Mouse (Mus musculus): Measurements from ENCODE around the gene Aipl1. TPM values are rescaled to one million over a fixed set of nuclear protein-coding genes. Genes with fewer than 3 reads are reported as not detected.
A peak's percentile ranks its signal among the peaks of the same experiment; 100 is the strongest.

The Aipl1 gene
- not detected in 2 replicates for polyA plus RNA-seq (2012; rRNA removed)

DNA sequence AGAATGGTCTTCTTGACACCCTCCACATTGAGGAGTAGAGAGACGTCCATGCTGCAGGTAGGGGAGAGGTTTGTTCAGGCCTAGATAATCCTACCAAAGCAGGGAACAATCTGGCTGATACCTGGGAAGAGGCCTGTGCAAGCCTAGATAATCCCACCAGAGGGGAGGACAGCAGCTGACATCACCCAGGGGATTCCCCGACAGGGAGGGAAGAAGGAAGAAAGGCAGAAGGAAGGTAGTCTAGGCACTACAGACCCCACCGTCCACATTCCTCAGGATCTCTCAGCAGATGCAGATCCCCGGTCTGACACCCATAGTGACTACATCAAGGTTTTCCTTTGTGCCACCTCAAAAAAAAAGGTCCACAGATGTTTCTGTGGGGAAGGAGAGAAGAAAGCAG, at the start of gene Aipl1:
TSS of gene Aipl1 (minus strand) at position 101 of the 400 bp plus-strand sequence.
- no peaks in the 10 kb centered on the region for H3K4me1 ChIP-seq (ENCODE audit: control insufficient read depth, insufficient read depth, low read length)
- TF ChIP-seq POLR2A (IDR thresholded peaks at IDR 0.05; ENCODE audit: low read depth, low read length), result no peak
- TF ChIP-seq CTCF (conservative IDR thresholded peaks at IDR 0.05; ENCODE audit: insufficient read depth, insufficient read length, low read depth, low read length), result no peak
- H3K4me3 ChIP-seq (ENCODE audit: insufficient read depth, low read depth, low read length), result no peak within 1 kb of the TSS
- no peaks in the 10 kb centered on the region for H3K36me3 ChIP-seq (ENCODE audit: control insufficient read depth, insufficient read depth, low read length)
- no peaks in the 10 kb centered on the region for H3K27me3 ChIP-seq (replicated peaks; ENCODE audit: control insufficient read depth, insufficient read depth, low read length)
- no peak for DNase-seq
- no peak within 1 kb of the TSS for H3K27ac ChIP-seq (ENCODE audit: insufficient read depth, low read depth, low read length)
- WGBS, result 74% methylated on average over 4 of the region's 4 CpGs

DNA sequence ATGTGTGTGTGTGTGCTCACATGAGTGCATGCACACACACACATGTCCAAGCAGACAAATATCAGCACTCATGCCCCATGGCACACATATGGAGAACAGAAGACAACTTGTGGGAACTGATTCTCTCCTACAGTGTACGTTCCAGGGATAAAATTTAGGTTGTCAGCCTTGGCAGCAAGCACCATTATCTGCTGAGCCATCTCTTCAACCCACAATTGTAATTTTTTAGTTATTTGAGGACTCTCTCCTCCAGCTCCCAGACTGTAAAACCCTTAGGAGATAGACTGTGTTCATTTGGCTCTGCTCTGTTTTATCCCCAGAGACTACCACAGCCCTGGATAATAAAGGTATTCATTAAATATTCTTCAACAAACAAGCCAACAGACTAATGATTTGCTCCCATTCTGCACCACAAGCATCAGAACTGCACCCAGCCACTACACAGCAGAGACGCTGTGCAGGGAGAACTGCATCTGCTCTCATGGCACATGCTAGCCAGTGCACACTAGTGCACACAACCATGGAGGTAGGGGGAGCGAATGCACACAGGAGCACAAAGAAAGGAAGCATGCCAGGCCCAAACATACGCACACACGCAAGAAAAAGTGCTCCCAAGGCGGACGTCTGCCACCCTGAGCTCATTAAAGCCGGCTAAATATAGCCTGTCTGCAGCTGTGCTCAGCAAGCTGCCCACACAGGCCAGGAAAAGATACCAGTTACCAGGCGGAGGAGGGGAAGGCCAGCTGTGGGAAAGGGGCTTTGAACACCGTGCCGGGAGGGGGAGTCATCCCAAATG, 49.1 kb upstream of the Aipl1 start:
- Histone ChIP-seq H3K4me1 (ENCODE audit: control insufficient read depth, insufficient read depth, low read length) (no peaks in the 10 kb centered on the region), H3K27me3 (replicated peaks; ENCODE audit: control insufficient read depth, insufficient read depth, low read length) (no peaks in the 10 kb centered on the region), H3K36me3 (ENCODE audit: control insufficient read depth, insufficient read depth, low read length) (no peaks in the 10 kb centered on the region), H3K27ac (ENCODE audit: insufficient read depth, low read depth, low read length) (no peak overlapping the region), H3K4me3 (ENCODE audit: insufficient read depth, low read depth, low read length) (no peak overlapping the region)
- DNase-seq, result no peak
- WGBS, result 44% methylated on average over 11 of the region's 11 CpGs
- TF ChIP-seq CTCF (conservative IDR thresholded peaks at IDR 0.05; ENCODE audit: insufficient read depth, insufficient read length, low read depth, low read length), result no peak
- TF ChIP-seq POLR2A (IDR thresholded peaks at IDR 0.05; ENCODE audit: low read depth, low read length), result no peak

DNA sequence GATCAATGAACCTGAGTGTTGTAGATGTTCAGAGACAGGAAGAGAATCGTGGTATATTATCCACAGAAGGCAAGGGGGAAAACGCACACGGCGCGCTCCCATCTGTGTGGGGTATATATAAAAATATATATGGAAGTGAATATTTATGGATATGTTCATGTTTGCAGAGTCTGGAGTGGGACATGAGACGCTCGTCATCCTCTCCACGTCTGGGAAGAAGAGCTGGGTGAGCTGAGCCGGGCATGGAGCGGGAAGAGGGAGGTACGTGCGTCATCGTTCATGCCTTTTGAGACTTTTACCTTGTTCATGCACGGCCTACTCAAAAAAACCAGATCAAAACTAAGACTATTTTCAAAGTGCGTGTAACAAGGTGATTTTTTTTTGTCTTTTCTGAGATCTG, 47.0 kb upstream of the Aipl1 start:
- H3K4me3 ChIP-seq (ENCODE audit: insufficient read depth, low read depth, low read length), result no peak overlapping the region
- DNase-seq, result no peak
- no peaks in the 10 kb centered on the region for H3K36me3 ChIP-seq (ENCODE audit: control insufficient read depth, insufficient read depth, low read length)
- no peak overlapping the region for H3K27ac ChIP-seq (ENCODE audit: insufficient read depth, low read depth, low read length)
- no peak for TF ChIP-seq POLR2A (IDR thresholded peaks at IDR 0.05; ENCODE audit: low read depth, low read length)
- H3K27me3 ChIP-seq (replicated peaks; ENCODE audit: control insufficient read depth, insufficient read depth, low read length), result no peaks in the 10 kb centered on the region
- H3K4me1 ChIP-seq (ENCODE audit: control insufficient read depth, insufficient read depth, low read length), result no peaks in the 10 kb centered on the region
- 95% methylated on average over 15 of the region's 15 CpGs for WGBS

DNA sequence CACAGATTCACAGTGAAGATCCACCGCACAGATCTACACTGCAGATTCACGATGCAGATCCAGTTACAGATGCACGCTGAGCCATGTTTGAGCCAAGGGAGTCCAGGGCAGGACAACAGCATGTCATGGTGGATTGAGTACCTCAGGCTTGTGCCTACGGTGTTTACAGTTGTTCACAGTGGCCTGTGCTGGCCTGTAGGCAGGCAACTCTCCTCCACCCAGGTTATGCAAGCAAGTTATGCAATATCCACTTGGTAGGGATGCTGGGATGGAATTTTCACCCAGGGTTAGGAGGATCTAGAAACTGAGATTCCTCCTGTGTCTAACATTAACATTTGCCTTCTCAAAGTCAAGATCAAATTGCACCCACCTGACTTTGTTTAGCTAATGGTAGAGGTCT, 45.3 kb upstream of the Aipl1 start:
- 72% methylated on average over 4 of the region's 4 CpGs for WGBS
- DNase-seq, result no peak
- no peak overlapping the region for H3K4me3 ChIP-seq (ENCODE audit: insufficient read depth, low read depth, low read length)
- TF ChIP-seq CTCF (conservative IDR thresholded peaks at IDR 0.05; ENCODE audit: insufficient read depth, insufficient read length, low read depth, low read length) (no peak), POLR2A (IDR thresholded peaks at IDR 0.05; ENCODE audit: low read depth, low read length) (no peak)
- no peaks in the 10 kb centered on the region for H3K4me1 ChIP-seq (ENCODE audit: control insufficient read depth, insufficient read depth, low read length)
- H3K36me3 ChIP-seq (ENCODE audit: control insufficient read depth, insufficient read depth, low read length), result no peaks in the 10 kb centered on the region
- no peak overlapping the region for H3K27ac ChIP-seq (ENCODE audit: insufficient read depth, low read depth, low read length)
- no peaks in the 10 kb centered on the region for H3K27me3 ChIP-seq (replicated peaks; ENCODE audit: control insufficient read depth, insufficient read depth, low read length)

DNA sequence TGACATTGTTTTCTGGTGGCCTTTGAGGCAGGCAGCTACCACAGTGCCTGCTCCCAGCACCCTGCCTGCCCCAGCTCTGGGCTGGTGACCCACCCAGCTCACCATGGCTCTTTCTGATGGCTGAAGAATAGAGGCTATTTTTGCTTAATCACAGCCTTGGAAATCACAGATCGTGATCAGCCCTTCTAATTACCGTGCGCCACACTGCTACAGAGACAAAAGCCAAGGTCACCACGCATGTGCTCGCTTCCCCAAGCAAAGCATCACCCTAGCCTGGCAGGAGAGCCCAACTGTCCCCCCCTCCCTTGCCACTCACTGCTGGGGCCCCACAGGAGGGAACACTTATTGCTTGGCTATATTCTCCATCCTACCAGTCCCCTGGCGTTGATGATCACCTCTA, 43.2 kb upstream of the Aipl1 start:
- no peaks in the 10 kb centered on the region for H3K27me3 ChIP-seq (replicated peaks; ENCODE audit: control insufficient read depth, insufficient read depth, low read length)
- no peak overlapping the region for H3K27ac ChIP-seq (ENCODE audit: insufficient read depth, low read depth, low read length)
- H3K4me3 ChIP-seq (ENCODE audit: insufficient read depth, low read depth, low read length), result no peak overlapping the region
- no peak for DNase-seq
- H3K4me1 ChIP-seq (ENCODE audit: control insufficient read depth, insufficient read depth, low read length), result no peaks in the 10 kb centered on the region
- no peak for TF ChIP-seq POLR2A (IDR thresholded peaks at IDR 0.05; ENCODE audit: low read depth, low read length)
- TF ChIP-seq CTCF (conservative IDR thresholded peaks at IDR 0.05; ENCODE audit: insufficient read depth, insufficient read length, low read depth, low read length), result no peak
- 91% methylated on average over 6 of the region's 6 CpGs for WGBS
- no peaks in the 10 kb centered on the region for H3K36me3 ChIP-seq (ENCODE audit: control insufficient read depth, insufficient read depth, low read length)

DNA sequence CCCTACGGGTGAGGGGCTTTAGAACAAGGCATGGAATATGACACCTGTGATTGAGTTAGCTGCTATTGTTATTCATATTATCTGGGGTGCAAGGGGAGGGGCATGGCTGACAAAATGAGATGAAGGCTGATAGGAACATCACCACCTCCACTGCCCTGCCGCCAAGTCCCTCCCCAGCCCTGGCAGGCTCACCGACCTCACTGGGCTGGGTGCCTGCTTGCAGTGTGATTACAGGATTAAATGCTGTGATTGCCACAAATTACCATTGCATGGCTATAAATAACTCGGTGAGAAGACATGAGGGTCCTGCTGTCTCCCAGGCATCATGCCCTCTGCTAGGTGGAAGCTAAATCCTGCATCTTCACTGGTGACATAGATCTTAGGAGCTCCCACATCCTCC, 41.3 kb upstream of the Aipl1 start:
- 53% methylated on average over 4 of the region's 4 CpGs for WGBS
- TF ChIP-seq CTCF (conservative IDR thresholded peaks at IDR 0.05; ENCODE audit: insufficient read depth, insufficient read length, low read depth, low read length), result no peak
- TF ChIP-seq POLR2A (IDR thresholded peaks at IDR 0.05; ENCODE audit: low read depth, low read length), result no peak
- no peak overlapping the region for H3K4me3 ChIP-seq (ENCODE audit: insufficient read depth, low read depth, low read length)
- H3K27ac ChIP-seq (ENCODE audit: insufficient read depth, low read depth, low read length), result no peak overlapping the region
- no peaks in the 10 kb centered on the region for H3K27me3 ChIP-seq (replicated peaks; ENCODE audit: control insufficient read depth, insufficient read depth, low read length)
- H3K36me3 ChIP-seq (ENCODE audit: control insufficient read depth, insufficient read depth, low read length), result no peaks in the 10 kb centered on the region
- no peak for DNase-seq
- H3K4me1 ChIP-seq (ENCODE audit: control insufficient read depth, insufficient read depth, low read length), result no peaks in the 10 kb centered on the region

DNA sequence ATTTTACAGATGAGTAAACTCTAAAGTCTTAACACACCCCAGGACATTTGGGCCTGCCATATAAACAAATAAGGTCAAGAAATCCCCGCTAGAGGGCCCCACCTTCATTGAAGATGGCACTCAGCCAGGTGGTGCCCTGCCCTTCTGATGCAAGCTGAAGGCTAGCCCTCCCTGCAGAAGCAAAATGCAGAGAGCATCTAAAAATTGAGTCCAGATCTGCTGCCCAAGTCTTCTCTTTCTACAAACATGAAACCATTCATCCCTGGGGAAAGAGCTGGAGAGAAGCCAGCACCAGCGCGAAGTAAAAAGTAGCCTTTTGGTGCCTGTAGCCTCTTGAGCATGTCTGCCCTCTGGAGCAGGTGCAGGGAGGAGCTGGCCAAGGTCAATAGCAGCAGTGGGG, 40.7 kb upstream of the Aipl1 start:
- peak; percentile 5 for DNase-seq

More for the DNA sequence above, 40.7 kb upstream of the Aipl1 start:
- WGBS, result 32% methylated on average over 3 of the region's 3 CpGs
- Histone ChIP-seq H3K4me3 (ENCODE audit: insufficient read depth, low read depth, low read length) (no peak overlapping the region), H3K36me3 (ENCODE audit: control insufficient read depth, insufficient read depth, low read length) (no peaks in the 10 kb centered on the region), H3K27ac (ENCODE audit: insufficient read depth, low read depth, low read length) (no peak overlapping the region), H3K4me1 (ENCODE audit: control insufficient read depth, insufficient read depth, low read length) (no peaks in the 10 kb centered on the region), H3K27me3 (replicated peaks; ENCODE audit: control insufficient read depth, insufficient read depth, low read length) (no peaks in the 10 kb centered on the region)
- TF ChIP-seq POLR2A (IDR thresholded peaks at IDR 0.05; ENCODE audit: low read depth, low read length) (no peak), CTCF (conservative IDR thresholded peaks at IDR 0.05; ENCODE audit: insufficient read depth, insufficient read length, low read depth, low read length) (no peak)
